Mouse (Mus musculus): ENCODE data around the gene Fxyd5. TPM values are rescaled to one million over a fixed set of nuclear protein-coding genes. Genes with fewer than 3 reads are reported as not detected.

The Fxyd5 gene
- total and polyA plus RNA-seq, 2 experiments, result 3.6 to 7.8 TPM

- peaks cover 24% of the 10 kb centered on the region for H3K4me1 ChIP-seq (ENCODE audit: control insufficient read depth, insufficient read depth, low read length)
- no peak overlapping the region for H3K27ac ChIP-seq (replicated peaks; ENCODE audit: insufficient read depth, low read depth, low read length)
- H3K27me3 ChIP-seq (ENCODE audit: control insufficient read depth, insufficient read depth, low read length), result no peaks in the 10 kb centered on the region
- no peak for DNase-seq (ENCODE audit: extremely low read depth, low read depth, low spot score)
- 62% methylated on average over 34 of the region's 34 CpGs for WGBS
- H3K79me2 ChIP-seq (ENCODE audit: control insufficient read depth, insufficient read depth, low read length), result 0 out of 2 replicates have a peak, but pooled peaks cover 2% of the 10 kb centered on the region
- H3K4me3 ChIP-seq (ENCODE audit: insufficient read depth, low read depth, low read length), result peak overlapping the region; percentile 25
- peaks cover 3% of the 10 kb centered on the region for H3K36me3 ChIP-seq (ENCODE audit: control insufficient read depth, insufficient read depth, low read length)
- no peak overlapping the region for H3K9ac ChIP-seq (ENCODE audit: low read depth, low read length)
- TF ChIP-seq CTCF (IDR thresholded peaks at IDR 0.05; ENCODE audit: low read depth, low read length), result no peak
- 0 out of 2 replicates have a peak, but pooled peaks have one; percentile 20 for TF ChIP-seq POLR2A (IDR thresholded peaks at IDR 0.05; ENCODE audit: extremely low read depth, insufficient read depth, low read length)
Measured at GRCm38 (mm10) chr7:31052636-31053434, 10.6 kb upstream of the Fxyd5 start.

GRCm38 (mm10) chr7:31052251-31052635, 10.0 kb upstream of the Fxyd5 start:
- TF ChIP-seq POLR2A (IDR thresholded peaks at IDR 0.05; ENCODE audit: extremely low read depth, insufficient read depth, low read length), result no peak
- no peak for TF ChIP-seq CTCF (IDR thresholded peaks at IDR 0.05; ENCODE audit: low read depth, low read length)
- 0 out of 2 replicates have a peak, but pooled peaks cover 2% of the 10 kb centered on the region for H3K79me2 ChIP-seq (ENCODE audit: control insufficient read depth, insufficient read depth, low read length)
- no peaks in the 10 kb centered on the region for H3K27me3 ChIP-seq (ENCODE audit: control insufficient read depth, insufficient read depth, low read length)
- WGBS, result 72% methylated on average over 22 of the region's 22 CpGs
- no peak overlapping the region for H3K9ac ChIP-seq (ENCODE audit: low read depth, low read length)
- peaks cover 3% of the 10 kb centered on the region for H3K36me3 ChIP-seq (ENCODE audit: control insufficient read depth, insufficient read depth, low read length)
- no peak overlapping the region for H3K4me3 ChIP-seq (ENCODE audit: insufficient read depth, low read depth, low read length)
- no peak overlapping the region for H3K27ac ChIP-seq (replicated peaks; ENCODE audit: insufficient read depth, low read depth, low read length)
- H3K4me1 ChIP-seq (ENCODE audit: control insufficient read depth, insufficient read depth, low read length), result peaks cover 19% of the 10 kb centered on the region
- no peak for DNase-seq (ENCODE audit: extremely low read depth, low read depth, low spot score)

DNA sequence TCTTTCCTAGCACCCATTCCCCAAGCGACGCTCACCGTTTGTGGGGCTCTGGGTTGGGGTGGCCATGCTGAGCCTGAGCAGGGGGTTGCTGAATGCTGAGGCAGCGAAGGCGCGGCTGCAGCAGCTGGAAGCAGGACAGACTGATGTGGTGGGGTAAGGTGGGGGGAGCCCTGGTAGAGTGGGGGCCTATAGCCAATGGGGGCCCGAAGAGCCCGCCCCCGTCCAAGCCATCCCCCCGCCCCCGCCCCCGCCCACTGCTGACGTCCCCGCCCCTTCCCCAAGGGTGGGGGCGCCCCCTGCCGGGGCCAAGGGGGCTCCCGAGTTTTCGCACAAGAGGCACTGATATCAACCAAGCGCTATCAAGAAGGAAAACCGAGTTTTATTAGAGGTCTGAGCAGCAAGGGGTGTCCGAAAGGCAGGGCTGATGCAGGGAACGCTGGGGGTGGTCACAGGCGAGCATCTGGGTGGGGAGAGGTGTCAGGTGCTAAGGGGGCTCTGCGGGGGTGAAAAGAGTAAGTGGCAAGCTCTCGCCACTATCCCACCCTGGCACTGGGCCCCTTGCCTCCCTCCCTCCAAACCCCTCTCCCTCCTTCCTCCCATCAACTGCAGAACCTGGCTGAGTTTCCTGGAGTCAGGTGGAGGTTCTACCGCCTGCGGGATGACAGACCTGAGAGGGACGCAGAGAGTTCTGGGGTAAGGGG, 9.2 kb upstream of the Fxyd5 start, which contains the start of gene Fxyd7:
Gene Fxyd7 (minus strand): TSS at position 147 of the 701 bp plus-strand sequence.
- Histone ChIP-seq H3K79me2 (ENCODE audit: control insufficient read depth, insufficient read depth, low read length) (0 out of 2 replicates have a peak, but pooled peaks cover 2% of the 10 kb centered on the region), H3K36me3 (ENCODE audit: control insufficient read depth, insufficient read depth, low read length) (peaks cover 3% of the 10 kb centered on the region), H3K27ac (replicated peaks; ENCODE audit: insufficient read depth, low read depth, low read length) (no peak within 1 kb of the TSS), H3K27me3 (ENCODE audit: control insufficient read depth, insufficient read depth, low read length) (no peaks in the 10 kb centered on the region), H3K9ac (ENCODE audit: low read depth, low read length) (no peak within 1 kb of the TSS), H3K4me1 (ENCODE audit: control insufficient read depth, insufficient read depth, low read length) (peaks cover 12% of the 10 kb centered on the region; the same call in 1 of the 2 replicates), H3K4me3 (ENCODE audit: insufficient read depth, low read depth, low read length) (no peak within 1 kb of the TSS)
- no peak for TF ChIP-seq CTCF (IDR thresholded peaks at IDR 0.05; ENCODE audit: low read depth, low read length)
- no peak for TF ChIP-seq POLR2A (IDR thresholded peaks at IDR 0.05; ENCODE audit: extremely low read depth, insufficient read depth, low read length)
- 63% methylated on average over 28 of the region's 28 CpGs for WGBS
- no peak for DNase-seq (ENCODE audit: extremely low read depth, low read depth, low spot score)

DNA sequence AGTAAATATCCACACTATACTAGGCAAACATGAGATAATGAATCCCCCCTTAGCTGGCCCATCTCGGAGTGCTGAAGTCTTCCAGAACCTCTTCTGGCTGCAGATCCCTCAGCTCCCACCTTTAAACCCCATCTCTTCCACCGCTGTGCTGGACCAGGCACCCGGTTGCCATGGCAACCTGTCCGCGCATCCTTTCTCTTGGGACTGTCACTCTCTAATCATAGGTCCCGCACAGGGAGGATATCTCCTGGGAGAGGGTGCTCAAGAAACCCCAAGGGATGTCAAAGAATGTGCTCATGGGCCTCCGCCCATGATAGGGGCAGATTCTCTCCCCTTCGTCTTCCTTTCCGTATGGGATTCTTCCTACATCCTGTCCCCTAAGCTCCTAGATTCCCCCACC, 8.6 kb upstream of the Fxyd5 start:
- Histone ChIP-seq H3K9ac (ENCODE audit: low read depth, low read length) (no peak overlapping the region), H3K4me3 (ENCODE audit: insufficient read depth, low read depth, low read length) (no peak overlapping the region), H3K36me3 (ENCODE audit: control insufficient read depth, insufficient read depth, low read length) (peaks cover 3% of the 10 kb centered on the region), H3K27ac (replicated peaks; ENCODE audit: insufficient read depth, low read depth, low read length) (no peak overlapping the region), H3K4me1 (ENCODE audit: control insufficient read depth, insufficient read depth, low read length) (peaks cover 10% of the 10 kb centered on the region; the same call in 1 of the 2 replicates), H3K79me2 (ENCODE audit: control insufficient read depth, insufficient read depth, low read length) (0 out of 2 replicates have a peak, but pooled peaks cover 2% of the 10 kb centered on the region), H3K27me3 (ENCODE audit: control insufficient read depth, insufficient read depth, low read length) (no peaks in the 10 kb centered on the region)
- no peak for DNase-seq (ENCODE audit: extremely low read depth, low read depth, low spot score)
- WGBS, result 76% methylated on average over 9 of the region's 9 CpGs
- TF ChIP-seq POLR2A (IDR thresholded peaks at IDR 0.05; ENCODE audit: extremely low read depth, insufficient read depth, low read length) (no peak), CTCF (IDR thresholded peaks at IDR 0.05; ENCODE audit: low read depth, low read length) (no peak)

DNA sequence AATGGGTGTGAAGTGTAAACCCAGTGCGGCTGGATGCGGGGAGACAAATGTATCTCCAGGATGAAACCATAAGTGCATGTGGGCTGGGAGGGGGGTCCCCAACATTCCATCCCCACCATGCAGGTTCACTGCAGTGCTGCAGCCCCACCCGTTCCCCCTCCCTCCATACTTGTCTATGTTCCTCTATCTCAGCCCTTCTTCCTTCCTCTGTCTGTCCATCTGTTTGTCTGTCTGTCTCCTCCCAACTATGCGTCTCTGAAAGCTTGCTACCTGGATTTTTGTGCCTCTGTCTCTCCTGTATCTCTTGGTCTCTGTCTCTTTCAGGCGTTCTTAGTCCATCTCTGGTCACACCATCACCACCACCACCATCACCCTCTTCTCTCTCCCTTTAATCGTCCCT, 8.2 kb upstream of the Fxyd5 start:
- no peaks in the 10 kb centered on the region for H3K27me3 ChIP-seq (ENCODE audit: control insufficient read depth, insufficient read depth, low read length)
- 61% methylated on average over 6 of the region's 6 CpGs for WGBS
- H3K79me2 ChIP-seq (ENCODE audit: control insufficient read depth, insufficient read depth, low read length), result 0 out of 2 replicates have a peak, but pooled peaks cover 2% of the 10 kb centered on the region
- no peak for TF ChIP-seq CTCF (IDR thresholded peaks at IDR 0.05; ENCODE audit: low read depth, low read length)
- TF ChIP-seq POLR2A (IDR thresholded peaks at IDR 0.05; ENCODE audit: extremely low read depth, insufficient read depth, low read length), result no peak
- H3K4me1 ChIP-seq (ENCODE audit: control insufficient read depth, insufficient read depth, low read length), result peaks cover 10% of the 10 kb centered on the region; the same call in 1 of the 2 replicates
- no peak for DNase-seq (ENCODE audit: extremely low read depth, low read depth, low spot score)
- peaks cover 3% of the 10 kb centered on the region for H3K36me3 ChIP-seq (ENCODE audit: control insufficient read depth, insufficient read depth, low read length)
- no peak overlapping the region for H3K9ac ChIP-seq (ENCODE audit: low read depth, low read length)
- H3K4me3 ChIP-seq (ENCODE audit: insufficient read depth, low read depth, low read length), result no peak overlapping the region
- no peak overlapping the region for H3K27ac ChIP-seq (replicated peaks; ENCODE audit: insufficient read depth, low read depth, low read length)

Data from liver, adult 2 months (tissue).